Mouse (Mus musculus) thymus, adult 2 months (tissue): ENCODE results near the gene A530032D15Rik. TPM values are rescaled to one million over a fixed set of nuclear protein-coding genes. Genes with fewer than 3 reads are reported as not detected.
"Not testable (repeated sequence)": the region's sequence is repeated elsewhere in the genome, so short reads cannot be mapped to it uniquely, and the experiment has no call there.

Experiments used
- DNase-seq: peaks from one replicate; pipeline ENCODE4 v3.0.0; 2021
- H3K27ac ChIP-seq: fragments of 200-500 bp; 2 replicates; pipeline ENCODE4 v1.5.1; 2012; ENCODE audit warnings: low read length, control low read depth; ENCODE audit not compliant: control insufficient read depth, insufficient read depth
- H3K27me3 ChIP-seq: fragments of 200-500 bp; 2 replicates; pipeline ENCODE4 v1.6.1; 2012; ENCODE audit warnings: mild to moderate bottlenecking, low read length, moderate library complexity, mixed read lengths; ENCODE audit not compliant: control insufficient read depth, insufficient read depth
- H3K36me3 ChIP-seq: fragments of 200-500 bp; 2 replicates; pipeline ENCODE4 v1.6.1; 2012; ENCODE audit warnings: mild to moderate bottlenecking, low read length, moderate library complexity; ENCODE audit not compliant: control insufficient read depth, insufficient read depth
- H3K4me1 ChIP-seq: fragments of 200-500 bp; replicated peaks from 2 replicates; pipeline ENCODE4 v1.6.1; 2012; ENCODE audit warnings: low read length; ENCODE audit not compliant: control insufficient read depth, insufficient read depth
- H3K4me3 ChIP-seq: fragments of 200-500 bp; 2 replicates; pipeline ENCODE4 v1.5.1; 2012; ENCODE audit warnings: mild to moderate bottlenecking, low read length, control low read depth, moderate library complexity; ENCODE audit not compliant: control insufficient read depth, insufficient read depth
- WGBS: fragments of 180-500 bp; shearing (Covaris S2); methylation state at CpG from one replicate; pipeline ENCODE4 v1.1.7; 2018; 5-methylcytosine and 5-hydroxymethylcytosine counted together
- polyA plus RNA-seq: library from polyadenylated mRNA; depleted of rRNA; stranded (reverse); fragments of >200 nt; gene quantifications from 2 replicates; pipeline ENCODE4 v1.2.3, GENCODE M21; 2012; rRNA removed

The A530032D15Rik gene
- polyA plus RNA-seq, result 0.23 and 0.46 TPM in 2 replicates

- not testable (repeated sequence) for H3K4me3 ChIP-seq, H3K4me1 ChIP-seq, H3K27ac ChIP-seq, DNase-seq, H3K27me3 ChIP-seq, H3K36me3 ChIP-seq
- 40% methylated on average over 1 of the region's 7 CpGs for WGBS
These were observed at the start of gene A530032D15Rik for GRCm38 (mm10) chr1:85109753-85110152. TSS of gene A530032D15Rik (minus strand) at chr1:85109853.

- DNase-seq, H3K27me3 ChIP-seq, H3K4me3 ChIP-seq, H3K4me1 ChIP-seq, H3K27ac ChIP-seq, H3K36me3 ChIP-seq: not testable (repeated sequence)
- 90% methylated on average over 4 of the region's 5 CpGs for WGBS
These were observed 45.5 kb upstream of the A530032D15Rik start for GRCm38 (mm10) chr1:85155151-85155550.

GRCm38 (mm10) chr1:85133671-85134070 lies 24.0 kb upstream of the A530032D15Rik start:
- H3K27ac ChIP-seq, H3K4me1 ChIP-seq, H3K36me3 ChIP-seq, DNase-seq, H3K4me3 ChIP-seq, H3K27me3 ChIP-seq: not testable (repeated sequence)
- 91% methylated on average over 22 of the region's 22 CpGs for WGBS

GRCm38 (mm10) chr1:85121841-85122240 lies 12.2 kb upstream of the A530032D15Rik start:
- DNase-seq, H3K4me1 ChIP-seq, H3K27ac ChIP-seq, H3K36me3 ChIP-seq, H3K27me3 ChIP-seq, H3K4me3 ChIP-seq: not testable (repeated sequence)
- WGBS, result 86% methylated on average over 4 of the region's 4 CpGs

- not testable (repeated sequence) for H3K4me3 ChIP-seq, DNase-seq, H3K27ac ChIP-seq, H3K27me3 ChIP-seq, H3K36me3 ChIP-seq, H3K4me1 ChIP-seq
- 75% methylated on average over 5 of the region's 6 CpGs for WGBS
These were observed 8.7 kb upstream of the A530032D15Rik start for GRCm38 (mm10) chr1:85118341-85118740.

GRCm38 (mm10) chr1:85117537-85117936 lies 7.9 kb upstream of the A530032D15Rik start:
- not testable (repeated sequence) for H3K36me3 ChIP-seq, H3K4me1 ChIP-seq, H3K27ac ChIP-seq, H3K4me3 ChIP-seq, H3K27me3 ChIP-seq
- 78% methylated on average over 4 of the region's 6 CpGs for WGBS
- peak; percentile 10 for DNase-seq

GRCm38 (mm10) chr1:85114666-85115402 lies 5.2 kb upstream of the A530032D15Rik start:
- not testable (repeated sequence) for H3K36me3 ChIP-seq, H3K4me3 ChIP-seq, H3K4me1 ChIP-seq, H3K27ac ChIP-seq, H3K27me3 ChIP-seq, DNase-seq
- WGBS, result 58% methylated on average over 6 of the region's 6 CpGs

GRCm38 (mm10) chr1:85114078-85114477 lies 4.4 kb upstream of the A530032D15Rik start:
- WGBS, result 87% methylated on average over 3 of the region's 3 CpGs
- not testable (repeated sequence) for H3K27ac ChIP-seq

GRCm38 (mm10) chr1:85112889-85113288 lies 3.2 kb upstream of the A530032D15Rik start:
- H3K4me1 ChIP-seq, H3K27ac ChIP-seq, H3K27me3 ChIP-seq, H3K4me3 ChIP-seq, H3K36me3 ChIP-seq, DNase-seq: not testable (repeated sequence)
- WGBS, result 74% methylated on average over 2 of the region's 5 CpGs

More at GRCm38 (mm10) chr1:85114078-85114477, 4.4 kb upstream of the A530032D15Rik start:
- DNase-seq, H3K4me3 ChIP-seq, H3K4me1 ChIP-seq, H3K36me3 ChIP-seq, H3K27me3 ChIP-seq: not testable (repeated sequence)

GRCm38 (mm10) chr1:85112266-85112665 lies 2.6 kb upstream of the A530032D15Rik start:
- not testable (repeated sequence) for H3K4me1 ChIP-seq, H3K27ac ChIP-seq, DNase-seq, H3K4me3 ChIP-seq, H3K36me3 ChIP-seq, H3K27me3 ChIP-seq
- 94% methylated on average over 7 of the region's 7 CpGs for WGBS

- not testable (repeated sequence) for H3K4me1 ChIP-seq, H3K27me3 ChIP-seq, H3K36me3 ChIP-seq, H3K27ac ChIP-seq
- H3K4me3 ChIP-seq, result peak overlapping the region; percentile 8; the same call in 1 of the 2 replicates
- peak; percentile 32 for DNase-seq
- 66% methylated on average over 10 of the region's 10 CpGs for WGBS
These were observed 1.9 kb upstream of the A530032D15Rik start for GRCm38 (mm10) chr1:85111572-85111971.
